18 mouse cellular contexts compared by ENCODE assay signal in genomic region chr8:23510561-23510960, GRCm38 (mm10).
DNase-seq lines count a peak whose midpoint lies in the region; ATAC-seq and TF ChIP-seq lines count a peak whose summit lies in the region.
"Had no signal": no experiment of that assay in that cellular context is flagged by ENCODE, and none has a peak within 500 bp of the region (broad histone marks: within the 10 kb centered on the region; RNA-seq: fewer than 3 reads in every experiment).

No protein-coding gene starts in this region.

- peaks cover 4% of the 10 kb centered on the region for H3K4me1 ChIP-seq in heart, adult 2 months (ENCODE audit: control insufficient read depth, insufficient read depth, low read length)
- H3K4me1 ChIP-seq in midbrain, embryonic 10.5 days: no peaks in the 10 kb centered on the region; the same call in 1 of the 2 replicates
- H3K4me1 ChIP-seq in midbrain, postnatal 0 days (ENCODE audit: insufficient read depth, low read length): no peaks in the 10 kb centered on the region
- H3K4me1 ChIP-seq: liver, embryonic 15.5 days; neural tube, embryonic 12.5 days had no signal

- no peak for TF ChIP-seq POLR2A in heart, adult 2 months (IDR thresholded peaks at IDR 0.05; ENCODE audit: insufficient read depth, low read depth, low read length)

- 50% methylated on average over 5 of the region's 5 CpGs for WGBS in heart, adult 2 months
- 78% methylated on average over 5 of the region's 5 CpGs for WGBS in midbrain, embryonic 10.5 days
- WGBS in midbrain, postnatal 0 days: 75% methylated on average over 5 of the region's 5 CpGs

- ATAC-seq in midbrain, postnatal 0 days (ENCODE audit: low FRiP score): no peak
- ATAC-seq: forebrain, embryonic 14.5 days had no signal

- TF ChIP-seq CTCF in heart, adult 2 months (IDR thresholded peaks at IDR 0.05): no peak
- TF ChIP-seq CTCF in midbrain, postnatal 0 days (IDR thresholded peaks at IDR 0.05): no peak

- H3K27me3 ChIP-seq in heart, adult 2 months (ENCODE audit: control insufficient read depth, insufficient read depth, low read length): no peaks in the 10 kb centered on the region
- H3K27me3 ChIP-seq in midbrain, embryonic 10.5 days (ENCODE audit: low read depth, poor library complexity, severe bottlenecking): no peaks in the 10 kb centered on the region
- H3K27me3 ChIP-seq in midbrain, postnatal 0 days (ENCODE audit: insufficient read depth, low read length): no peaks in the 10 kb centered on the region
- H3K27me3 ChIP-seq: limb, embryonic 13.5 days; liver, embryonic 15.5 days; neural tube, embryonic 12.5 days; stomach, embryonic 15.5 days had no signal

- no peak overlapping the region for H3K4me2 ChIP-seq in midbrain, postnatal 0 days (ENCODE audit: low read depth, low read length, poor library complexity, severe bottlenecking)
- H3K4me2 ChIP-seq: limb, embryonic 13.5 days; liver, embryonic 15.5 days; neural tube, embryonic 12.5 days; stomach, embryonic 15.5 days had no signal

- no peak overlapping the region for H3K4me3 ChIP-seq in heart, adult 2 months
- no peak overlapping the region for H3K4me3 ChIP-seq in midbrain, embryonic 10.5 days
- no peak overlapping the region for H3K4me3 ChIP-seq in midbrain, postnatal 0 days (ENCODE audit: low read depth, low read length)
- H3K4me3 ChIP-seq: limb, embryonic 13.5 days; liver, embryonic 15.5 days; neural tube, embryonic 12.5 days; stomach, embryonic 15.5 days had no signal

- peaks cover 2% of the 10 kb centered on the region for H3K36me3 ChIP-seq in heart, adult 2 months (ENCODE audit: control insufficient read depth, insufficient read depth, low read length)
- H3K36me3 ChIP-seq in midbrain, embryonic 10.5 days: no peaks in the 10 kb centered on the region
- no peaks in the 10 kb centered on the region for H3K36me3 ChIP-seq in midbrain, postnatal 0 days (ENCODE audit: insufficient read depth, low read length)
- H3K36me3 ChIP-seq: limb, embryonic 13.5 days; liver, embryonic 15.5 days; neural tube, embryonic 12.5 days; stomach, embryonic 15.5 days had no signal

- DNase-seq in adrenal gland, adult 2 months: peak; percentile 47
- no peak for DNase-seq in adrenal gland, postnatal 4 days (ENCODE audit: low spot score in 2 of 2)
- peak; percentile 19 to 20 for DNase-seq in heart, postnatal 14 days
- no peak for DNase-seq in heart, adult 2 months
- DNase-seq in midbrain, embryonic 10.5 days (ENCODE audit: low spot score): no peak
- no peak for DNase-seq in midbrain, postnatal 0 days (ENCODE audit: low spot score)
- no peak for DNase-seq in layer of hippocampus, adult 9-11 months
- no peak for DNase-seq in thymus, adult 18-20 months
- DNase-seq: cerebellum, postnatal 10 days; heart, postnatal 4 days; kidney, postnatal 25 days; spleen, adult 18-20 months; thymus, postnatal 4 days had no signal

- H3K9ac ChIP-seq in heart, adult 2 months (ENCODE audit: low read depth, low read length): no peak overlapping the region
- no peak overlapping the region for H3K9ac ChIP-seq in midbrain, postnatal 0 days (replicated peaks; ENCODE audit: low read length, poor library complexity, severe bottlenecking)
- H3K9ac ChIP-seq: limb, embryonic 13.5 days; liver, embryonic 15.5 days; neural tube, embryonic 12.5 days; stomach, embryonic 15.5 days had no signal

- intact Hi-C loops in heart, postnatal 14 days (cut with DNase I): no loop called here
- intact Hi-C loops in heart, adult 2 months (cut with DNase I): no loop called here

- TF ChIP-seq EP300 in heart, adult 2 months (IDR thresholded peaks at IDR 0.05; ENCODE audit: insufficient read depth, low read depth, low read length): no peak

- no peaks in the 10 kb centered on the region for H3K79me2 ChIP-seq in heart, adult 2 months (replicated peaks; ENCODE audit: control insufficient read depth, insufficient read depth, low read length)

- no peaks in the 10 kb centered on the region for H3K9me3 ChIP-seq in midbrain, embryonic 10.5 days (replicated peaks)
- H3K9me3 ChIP-seq in midbrain, postnatal 0 days (ENCODE audit: low read length): no peaks in the 10 kb centered on the region
- H3K9me3 ChIP-seq: limb, embryonic 13.5 days; liver, embryonic 15.5 days; neural tube, embryonic 12.5 days; stomach, embryonic 15.5 days had no signal

- H3K27ac ChIP-seq in heart, adult 2 months: no peak overlapping the region
- 0 out of 2 replicates have a peak overlapping the region, but pooled peaks have one; percentile 24 for H3K27ac ChIP-seq in midbrain, embryonic 10.5 days (replicated peaks)
- no peak overlapping the region; the same call in 1 of the 2 replicates for H3K27ac ChIP-seq in midbrain, postnatal 0 days (ENCODE audit: low read depth, low read length)
- H3K27ac ChIP-seq: limb, embryonic 13.5 days; liver, embryonic 15.5 days; neural tube, embryonic 12.5 days; stomach, embryonic 15.5 days had no signal

Comparison
In these comparisons a context has a peak if more than half of its experiments do, and no peak if none do; other contexts are left out.
1. DNase-seq: peak in adrenal gland, adult 2 months (single experiment) and heart, postnatal 14 days (2 of 2); none in adrenal gland, postnatal 4 days (0 of 2), heart, adult 2 months (0 of 2), midbrain, embryonic 10.5 days (single experiment), midbrain, postnatal 0 days (single experiment), layer of hippocampus, adult 9-11 months (single experiment) and thymus, adult 18-20 months (0 of 2).